Mouse (Mus musculus): ENCODE measurements around the gene Rps2.
A peak's percentile ranks its signal among the peaks of the same experiment; 100 is the strongest.
"Not testable (repeated sequence)": the region's sequence is repeated elsewhere in the genome, so short reads cannot be mapped to it uniquely, and the experiment has no call there.

The Rps2 gene

DNA sequence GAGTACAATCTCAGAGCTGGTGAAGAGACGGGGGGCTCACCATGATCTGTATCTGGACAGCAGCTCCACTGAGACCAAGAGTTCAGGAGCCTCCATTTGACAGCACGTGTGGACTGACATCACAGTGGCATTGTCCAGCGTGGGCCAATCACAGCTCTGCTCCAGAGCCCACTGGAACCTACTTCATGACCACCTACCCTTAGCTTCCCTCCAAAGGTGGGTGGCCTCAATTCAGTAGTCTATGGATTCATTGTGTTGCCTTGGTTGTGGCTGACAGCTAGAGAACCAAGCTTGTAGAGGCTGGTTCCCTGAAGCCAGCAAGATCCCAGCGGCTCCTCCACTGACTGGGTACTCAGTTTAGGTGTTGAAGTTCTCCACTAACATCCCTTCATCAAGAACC, at the start of gene Rps2, which contains the start of gene Rnf151:
Rps2 (plus strand) TSS at position 174 of the 400 bp plus-strand sequence.
Rnf151 (minus strand) TSS at position 121 of the 400 bp plus-strand sequence.
- DNase-seq: no peak

DNA sequence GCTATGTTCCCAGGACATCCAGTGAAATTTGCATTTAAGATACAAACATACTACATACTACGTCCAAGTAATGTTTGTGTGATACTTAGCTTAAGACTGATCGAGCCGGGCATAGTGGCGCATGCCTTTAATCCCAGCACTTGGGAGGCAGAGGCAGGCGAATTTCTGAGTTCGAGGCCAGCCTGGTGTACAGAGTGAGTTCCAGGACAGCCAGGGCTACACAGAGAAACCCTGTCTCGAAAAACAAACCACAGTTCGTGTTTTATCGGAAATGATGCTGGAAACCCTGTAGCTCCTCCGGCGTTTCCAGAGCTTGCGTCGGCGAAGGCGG, 48.7 kb upstream of the Rps2 start:
- not testable (repeated sequence) for DNase-seq

DNA sequence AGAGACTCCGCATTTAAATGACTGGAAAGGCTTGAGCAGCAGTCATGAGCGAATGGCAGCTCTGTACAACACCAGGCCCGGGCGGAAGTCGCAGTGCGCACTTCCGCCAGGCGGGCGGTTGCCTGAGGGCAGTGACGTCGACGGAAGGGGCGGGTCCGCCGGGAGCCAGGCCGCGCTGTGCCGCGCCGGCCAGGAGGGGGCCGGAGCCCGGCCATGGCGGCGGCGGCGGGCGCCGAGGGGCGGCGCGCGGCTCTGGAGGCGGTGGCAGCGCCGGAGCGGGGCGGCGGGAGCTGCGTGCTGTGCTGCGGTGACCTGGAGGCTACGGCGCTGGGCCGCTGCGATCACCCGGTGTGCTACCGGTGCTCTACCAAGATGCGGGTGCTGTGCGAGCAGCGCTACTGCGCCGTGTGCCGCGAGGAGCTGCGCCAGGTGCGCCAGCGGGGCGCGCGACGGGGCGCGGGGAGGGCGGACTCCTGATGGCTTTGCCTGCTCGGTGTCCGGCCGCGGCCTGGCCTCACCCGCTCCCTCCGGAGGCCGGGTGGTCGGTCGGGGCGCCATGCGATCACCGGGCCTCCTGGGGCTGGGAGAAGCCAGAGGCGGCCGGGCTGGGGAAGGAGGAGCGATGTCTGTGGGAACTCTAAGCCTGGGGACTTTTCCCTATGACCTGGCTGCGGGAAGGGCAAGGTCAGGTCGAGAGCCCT, 48.2 kb upstream of the Rps2 start, which contains the start of gene Zfp598:
Zfp598 (plus strand) TSS at position 143 of the 701 bp plus-strand sequence.
- peak; percentile 96 to 98 for DNase-seq

DNA sequence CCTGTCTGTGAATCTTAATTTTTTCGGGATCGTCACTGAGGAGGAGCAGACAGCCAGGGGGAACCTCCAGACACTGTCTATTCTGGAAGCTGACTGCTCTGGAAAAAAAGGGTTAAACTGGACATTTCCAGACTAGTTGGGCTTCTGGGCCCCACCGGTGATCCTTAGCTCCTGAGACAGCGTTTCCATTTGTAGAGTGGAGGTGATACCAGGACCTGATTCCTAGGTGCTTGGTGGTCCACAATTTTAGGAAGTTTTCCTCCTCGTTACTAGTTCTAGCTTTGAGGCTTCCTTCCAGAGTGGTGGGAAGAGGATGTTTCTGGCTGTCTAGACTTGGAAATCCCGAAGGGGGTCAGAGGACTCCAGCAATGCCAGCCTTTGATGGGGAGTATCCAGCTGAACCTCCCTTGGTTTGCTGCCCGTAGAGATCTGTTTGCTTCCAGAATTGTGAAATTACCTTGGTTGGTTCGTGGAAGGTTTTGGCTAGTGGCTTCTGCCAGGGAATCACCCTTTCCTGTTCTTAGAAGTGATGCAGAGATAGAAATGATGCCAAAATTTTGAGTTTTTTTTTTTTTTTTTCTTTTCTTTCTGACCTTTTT, 47.6 kb upstream of the Rps2 start:
- DNase-seq: peak in 1 of 2 experiments; percentile 12

DNA sequence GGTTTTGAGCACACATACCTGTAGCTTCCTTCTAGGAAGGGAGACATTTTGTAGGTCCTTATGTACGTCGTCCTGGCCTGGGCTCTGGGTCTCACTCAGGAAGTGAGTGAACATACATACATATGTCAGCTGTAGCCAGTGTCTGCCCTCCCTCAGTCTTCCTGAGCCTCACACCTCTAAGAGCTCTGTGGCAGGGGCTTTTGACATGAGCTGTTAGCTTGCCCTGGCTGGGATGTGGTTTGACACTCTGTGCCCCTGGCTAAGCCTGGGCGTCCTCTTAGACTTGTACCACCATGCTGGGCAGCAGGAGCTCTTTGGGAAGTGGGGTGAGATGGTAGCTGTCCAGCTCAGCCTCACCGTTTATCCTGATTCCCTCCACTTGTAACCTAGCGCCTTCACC, 46.6 kb upstream of the Rps2 start:
- no peak for DNase-seq

DNA sequence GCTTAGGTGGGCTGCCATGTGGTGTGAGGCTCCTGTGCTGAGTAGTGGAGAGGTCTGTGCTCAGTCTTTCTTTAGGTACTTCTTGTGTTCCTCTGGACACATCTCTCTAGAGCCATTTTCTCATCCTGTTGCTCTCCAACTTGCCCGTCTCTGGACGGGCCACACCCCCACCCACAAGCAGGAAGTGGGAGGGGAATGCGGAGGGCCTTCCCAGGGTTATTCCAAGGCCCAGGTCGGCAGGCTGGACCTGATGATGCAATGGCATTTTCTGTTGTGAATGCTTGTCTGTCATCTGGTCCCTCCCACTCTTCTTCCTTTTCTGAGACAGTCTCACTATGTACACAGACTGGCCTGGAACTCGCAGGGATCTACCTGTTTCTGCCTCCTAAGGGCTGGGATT, 45.8 kb upstream of the Rps2 start:
- peak in 1 of 2 experiments; percentile 10 for DNase-seq

DNA sequence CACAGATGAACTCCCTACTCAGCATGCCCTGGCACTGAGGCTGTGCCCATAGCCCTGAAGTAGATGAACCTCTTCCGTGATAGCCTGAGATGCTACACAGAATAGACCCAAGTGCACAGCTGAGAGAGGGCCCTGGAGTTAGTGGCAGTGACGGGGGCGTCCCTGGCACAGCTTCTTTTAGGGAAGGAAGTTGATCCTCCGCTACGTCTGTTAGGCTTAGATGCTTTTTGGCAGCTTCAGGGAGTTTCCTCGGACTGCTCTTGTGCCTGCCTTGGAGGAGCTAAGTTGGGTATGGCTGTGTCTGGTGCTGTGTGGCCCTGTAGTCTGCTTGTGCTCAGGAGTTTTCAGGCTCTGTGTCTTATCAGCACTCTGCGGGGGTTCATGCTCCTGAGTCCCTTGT, 43.6 kb upstream of the Rps2 start:
- peak in 1 of 2 experiments; percentile 15 for DNase-seq

DNA sequence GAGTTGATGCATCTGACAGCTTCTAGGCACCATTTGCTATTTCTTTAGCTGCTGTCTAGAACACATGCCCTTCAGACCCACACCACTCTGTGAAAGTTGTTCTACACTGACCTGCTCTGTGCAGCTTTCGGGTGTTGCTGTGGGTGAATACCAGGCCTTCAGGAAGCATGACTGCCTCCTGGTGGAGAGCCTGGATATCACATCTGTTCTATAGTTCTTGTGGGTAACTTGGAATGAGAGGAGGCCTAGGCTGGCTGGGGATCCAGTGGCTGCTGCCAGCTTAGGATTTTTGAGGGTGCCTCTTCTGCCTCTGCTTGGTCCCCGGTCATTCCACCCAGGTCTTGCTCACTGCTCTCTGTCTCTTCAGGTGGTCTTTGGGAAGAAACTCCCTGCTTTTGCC, 41.7 kb upstream of the Rps2 start:
- DNase-seq: peak; percentile 71 to 73

DNA sequence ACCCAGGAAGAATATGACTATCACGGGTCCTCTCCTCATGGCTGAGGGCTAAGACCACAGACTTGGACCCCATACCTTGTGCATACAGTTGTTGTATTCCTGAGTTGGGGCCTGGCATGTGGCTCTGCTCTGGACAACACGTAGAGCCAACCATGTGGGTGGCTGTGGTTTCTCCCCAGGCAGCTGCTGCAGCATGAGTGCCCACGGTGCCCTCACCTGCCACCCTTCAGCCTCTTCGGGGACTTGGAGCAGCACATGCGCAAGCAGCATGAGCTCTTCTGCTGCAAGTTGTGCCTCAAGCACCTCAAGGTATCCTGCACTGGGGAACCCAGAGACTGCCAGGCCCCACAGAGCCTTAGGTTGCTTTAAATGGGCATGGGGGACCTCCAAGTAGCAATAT, 41.0 kb upstream of the Rps2 start:
- DNase-seq: no peak

DNA sequence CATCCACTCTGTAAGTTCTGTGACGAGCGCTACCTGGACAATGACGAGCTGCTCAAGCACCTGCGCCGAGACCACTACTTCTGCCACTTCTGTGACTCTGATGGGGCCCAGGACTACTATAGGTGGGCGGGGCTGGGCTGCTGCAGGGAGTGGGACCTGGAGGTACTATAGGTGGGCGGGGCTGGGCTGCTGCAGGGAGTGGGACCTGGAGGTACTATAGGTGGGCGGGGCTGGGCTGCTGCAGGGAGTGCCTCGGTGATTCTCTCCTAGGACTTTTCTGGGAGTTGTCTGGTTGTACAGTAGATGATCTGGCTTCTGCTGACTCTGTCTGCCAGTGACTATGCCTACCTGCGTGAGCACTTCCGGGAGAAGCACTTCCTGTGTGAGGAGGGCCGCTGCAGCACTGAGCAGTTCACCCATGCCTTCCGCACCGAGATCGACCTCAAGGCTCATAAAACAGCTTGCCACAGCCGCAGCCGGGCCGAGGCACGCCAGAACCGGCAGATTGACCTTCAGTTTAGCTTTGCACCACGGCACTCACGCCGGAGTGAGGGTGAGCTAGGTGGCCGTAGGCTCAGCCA, 40.3 kb upstream of the Rps2 start:
- DNase-seq: peak in 1 of 2 experiments; percentile 2

DNA sequence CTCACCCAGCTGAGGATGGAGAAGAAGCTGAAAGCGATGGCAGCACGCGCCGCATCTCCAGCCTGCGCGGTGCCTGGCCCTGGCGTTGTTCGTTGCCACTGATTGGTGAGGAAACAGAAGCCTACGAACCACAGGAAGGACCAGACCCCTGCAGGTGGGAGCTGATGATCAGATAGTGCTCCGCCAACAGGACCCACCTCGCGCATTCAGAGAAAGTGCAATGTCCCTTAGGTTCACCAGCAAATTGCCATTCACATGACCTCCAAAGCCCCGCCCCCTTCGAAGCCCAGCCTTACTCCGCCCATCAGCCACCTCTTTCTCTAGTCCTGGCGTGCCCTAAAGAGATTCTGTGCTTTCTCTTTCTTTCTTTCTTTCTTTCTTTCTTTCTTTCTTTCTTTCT, 31.4 kb upstream of the Rps2 start:
- peak in 1 of 2 experiments; percentile 38 for DNase-seq

DNA sequence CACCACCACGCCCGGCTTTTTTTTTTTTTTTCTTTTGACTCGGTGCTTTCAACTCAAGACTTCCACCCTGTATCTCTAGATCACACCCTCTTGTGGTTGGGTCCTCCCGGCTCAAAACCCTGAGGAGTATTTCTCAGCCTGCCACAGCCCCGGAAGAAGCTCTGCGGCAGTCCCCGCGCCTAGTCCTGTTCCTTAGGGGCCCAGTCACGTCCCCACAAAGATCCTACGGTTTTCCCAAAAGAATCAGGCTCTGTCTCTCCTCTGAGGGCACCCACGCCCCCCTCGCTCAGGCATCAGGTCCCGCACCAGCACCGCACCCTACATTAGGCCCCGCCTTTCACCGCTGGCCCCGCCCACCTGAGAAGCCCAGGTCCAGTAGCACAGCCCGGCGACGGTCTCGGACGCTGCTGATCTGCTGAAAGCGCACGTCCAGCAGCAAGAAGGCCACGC, 30.7 kb upstream of the Rps2 start:
- DNase-seq: peak; percentile 53 to 54

DNA sequence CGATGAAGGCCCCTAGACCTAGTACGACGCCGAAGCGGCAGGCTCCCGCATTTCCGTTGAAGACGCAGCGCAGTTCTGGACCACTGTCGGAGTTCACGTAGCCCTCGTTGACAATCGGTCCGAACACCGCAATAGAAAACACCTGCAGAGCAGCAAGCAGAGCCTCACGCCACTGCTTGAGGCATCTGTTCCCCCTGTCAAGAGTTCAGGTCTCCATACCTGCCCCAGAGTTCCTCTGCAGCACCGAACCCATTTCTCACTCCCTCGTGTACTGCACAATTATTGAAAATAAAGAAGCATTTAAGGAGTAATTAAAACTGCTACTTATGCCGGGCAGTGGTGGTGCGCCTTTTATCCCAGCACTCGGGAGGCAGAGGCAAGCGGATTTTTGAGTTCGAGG, 30.3 kb upstream of the Rps2 start:
- no peak for DNase-seq

DNA sequence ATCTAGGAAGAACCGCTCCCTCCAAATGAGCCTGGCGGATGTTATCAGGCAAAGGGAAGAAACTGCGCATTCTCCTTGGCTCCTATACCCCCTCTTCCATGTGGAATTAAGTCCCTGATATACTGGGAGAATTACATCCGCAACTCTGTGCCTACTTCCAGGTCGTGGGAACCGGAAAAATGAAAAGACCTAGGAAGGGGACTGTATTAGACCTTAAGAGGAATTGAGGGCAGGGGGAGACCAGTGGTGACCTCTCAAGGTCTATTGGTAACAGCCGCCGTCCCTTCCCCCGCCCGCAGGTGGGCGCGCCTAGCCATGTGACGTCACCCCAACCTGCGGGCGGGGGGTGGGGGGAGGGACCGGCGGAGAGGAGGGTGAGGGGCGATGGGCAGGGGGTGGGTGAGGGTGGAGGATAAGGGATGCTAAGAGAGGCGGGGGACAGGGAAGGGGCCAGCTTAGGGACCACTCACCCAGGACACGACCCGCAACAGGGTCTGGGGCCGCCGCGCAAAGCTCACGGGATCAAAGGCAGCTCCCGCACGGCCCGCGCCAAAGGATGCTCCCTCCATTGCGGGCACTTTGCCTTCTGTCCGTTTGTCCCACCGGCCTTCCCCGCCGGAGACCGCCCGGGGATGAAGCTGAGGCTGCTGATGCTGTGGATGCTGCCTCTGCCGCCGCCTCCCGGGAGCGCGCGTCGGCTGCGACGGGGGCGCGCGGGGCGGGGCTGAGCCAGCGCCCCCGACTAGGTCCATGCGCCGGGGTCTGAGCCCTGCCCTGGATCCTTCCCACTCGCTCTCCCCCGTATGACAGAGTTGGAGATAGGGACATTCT, 28.4 kb upstream of the Rps2 start, which contains the start of gene Syngr3:
Syngr3 (minus strand) TSS at position 705 of the 831 bp plus-strand sequence.
- peak; percentile 53 to 76 for DNase-seq

DNA sequence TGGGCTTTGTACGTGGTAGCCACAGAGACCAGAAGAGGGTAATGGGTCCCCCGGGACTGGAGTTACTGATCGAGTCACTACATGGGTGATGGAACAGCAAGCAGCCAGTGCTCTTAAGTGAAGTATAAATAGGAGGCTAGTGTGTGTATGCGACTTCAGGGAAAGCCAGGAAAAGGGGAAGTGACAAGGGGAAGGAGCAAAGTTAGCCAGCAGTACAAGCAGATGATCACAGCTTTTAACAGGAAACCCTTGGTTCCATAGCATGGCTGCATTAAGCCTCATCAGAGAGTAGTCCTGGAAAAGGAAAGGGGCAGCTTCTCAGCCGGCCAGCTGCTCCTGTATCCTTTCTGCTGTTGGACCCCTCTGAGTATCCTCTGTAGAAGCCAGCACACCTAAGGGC, 25.5 kb upstream of the Rps2 start:
- no peak for DNase-seq

DNA sequence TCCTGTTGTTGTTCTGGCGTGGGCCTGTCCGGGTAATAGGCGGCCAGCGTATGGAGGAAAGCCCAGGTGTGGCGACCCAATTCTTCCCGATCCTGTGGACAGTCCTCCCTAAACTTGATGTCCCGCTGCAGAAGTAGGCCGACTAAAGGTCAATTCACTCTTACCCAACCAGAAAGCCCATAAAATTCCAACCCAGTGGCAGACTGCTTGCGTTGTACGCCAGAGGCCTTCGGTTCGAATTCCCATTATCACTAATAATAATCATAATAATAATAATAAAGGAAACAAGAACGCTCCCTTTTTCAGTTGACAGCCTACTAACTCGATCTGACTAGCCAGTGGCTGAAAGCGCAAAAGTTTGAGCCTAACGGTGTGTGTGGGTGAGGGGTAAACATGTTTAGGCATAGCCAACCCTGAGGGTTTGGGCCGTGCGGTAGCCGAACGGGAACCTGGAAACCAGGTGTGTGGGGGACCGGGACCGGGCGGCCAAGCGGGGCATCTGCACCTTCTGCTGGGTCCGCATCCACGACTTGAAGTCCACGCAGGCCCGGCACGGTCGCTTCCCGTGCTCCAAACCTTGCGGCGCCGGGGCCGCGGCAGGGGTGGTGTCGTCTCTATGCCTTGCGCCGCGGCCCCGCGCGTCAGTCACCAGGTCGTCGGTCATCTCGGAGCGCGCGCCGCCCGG, 22.4 kb upstream of the Rps2 start:
- DNase-seq: no peak

DNA sequence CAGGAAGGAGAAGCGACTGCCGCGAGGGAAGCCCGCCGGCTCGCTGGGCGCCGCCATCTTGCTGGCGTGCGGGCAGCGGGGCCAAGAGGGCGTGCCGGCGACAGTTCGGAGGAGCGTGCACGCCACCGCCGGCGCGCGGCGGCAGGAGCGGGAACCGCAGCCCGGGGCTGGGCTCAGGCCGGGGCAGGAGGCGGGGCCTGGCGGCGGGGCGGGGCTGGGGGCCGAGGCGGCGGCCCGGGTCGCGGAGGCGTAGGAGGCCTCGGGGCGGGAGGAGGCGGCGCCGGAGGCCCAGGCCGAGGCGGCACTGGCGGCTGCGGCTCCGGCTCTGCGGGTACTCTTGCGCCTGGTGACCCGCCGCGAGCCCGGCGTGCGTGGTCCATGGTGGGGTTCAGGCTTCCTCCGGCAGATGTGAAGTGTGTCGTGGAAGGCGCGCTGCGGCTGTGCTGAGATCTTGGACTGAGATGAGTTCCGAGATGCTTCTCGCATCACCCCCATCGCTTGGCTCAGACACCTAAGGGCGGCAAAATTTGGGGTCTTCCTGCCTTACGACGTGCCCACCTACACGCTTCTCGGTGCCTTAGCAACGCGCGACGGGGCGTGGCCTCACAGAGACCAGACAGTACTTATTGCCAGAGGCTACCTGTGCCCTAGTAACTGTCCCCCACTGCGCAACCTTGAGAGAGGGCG, 21.8 kb upstream of the Rps2 start, which contains the start of the genes Gfer and Noxo1:
Gfer (minus strand) TSS at position 146 of the 687 bp plus-strand sequence.
Noxo1 (plus strand) TSS at position 224 of the 687 bp plus-strand sequence.
- peak; percentile 89 to 91 for DNase-seq

DNA sequence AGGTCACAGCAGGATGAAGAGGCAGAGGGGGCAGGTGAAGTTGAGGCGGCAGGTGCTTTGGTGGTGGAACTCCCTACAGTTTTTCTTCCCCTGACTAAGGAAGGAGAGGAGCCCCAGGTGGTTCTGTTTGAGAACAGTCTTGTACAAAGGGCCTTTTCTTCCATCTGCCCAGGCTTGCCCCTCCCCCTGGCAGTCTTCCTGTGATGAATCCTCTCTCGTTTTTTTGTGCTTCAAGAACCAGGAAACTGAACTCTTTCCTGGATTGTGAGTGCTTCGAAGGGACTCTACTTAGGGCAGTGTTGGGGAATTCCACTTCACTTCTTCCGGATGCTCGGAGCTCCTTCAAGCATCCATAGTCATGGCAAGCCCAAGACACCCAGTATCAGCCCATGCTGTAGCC, 19.9 kb upstream of the Rps2 start:
- DNase-seq: no peak

DNA sequence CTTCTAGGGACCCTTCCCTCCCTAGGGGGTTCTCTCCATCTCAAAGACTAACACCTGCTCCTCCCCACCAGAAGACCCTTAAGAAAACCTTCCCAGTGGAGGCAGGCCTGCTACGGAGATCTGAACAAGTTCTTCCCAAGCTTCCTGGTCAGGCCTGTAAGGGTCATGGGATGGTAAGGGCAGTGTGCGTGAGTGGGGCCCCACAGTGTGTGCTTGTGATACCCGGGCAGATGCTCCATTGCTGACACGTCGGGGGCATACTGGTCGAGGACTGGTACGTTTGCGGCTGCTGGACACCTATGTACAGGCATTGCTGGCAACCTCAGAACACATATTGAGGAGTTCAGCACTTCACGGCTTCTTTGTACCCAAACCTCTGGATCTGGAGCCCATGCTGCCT, 19.2 kb upstream of the Rps2 start:
- no peak for DNase-seq

DNA sequence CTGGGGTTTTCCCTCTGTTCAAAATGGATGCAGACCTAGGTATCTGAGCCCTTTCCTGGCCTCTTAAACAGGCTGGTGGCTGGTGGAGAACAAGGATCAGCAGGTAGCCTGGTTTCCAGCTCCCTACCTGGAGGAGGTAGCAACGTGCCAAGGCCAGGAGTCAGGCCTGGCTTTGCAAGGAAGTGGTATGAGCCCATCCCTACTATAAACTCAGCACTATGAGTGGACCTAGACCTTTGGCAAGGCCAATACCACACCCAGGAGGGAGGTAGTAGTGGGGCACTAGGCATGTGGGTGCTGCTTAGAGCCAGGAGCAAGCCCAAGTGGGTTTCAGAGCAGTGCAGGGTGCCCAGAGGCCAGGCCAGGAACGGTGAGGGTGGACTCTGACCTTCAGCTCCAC, 18.4 kb upstream of the Rps2 start:
- no peak for DNase-seq

DNA sequence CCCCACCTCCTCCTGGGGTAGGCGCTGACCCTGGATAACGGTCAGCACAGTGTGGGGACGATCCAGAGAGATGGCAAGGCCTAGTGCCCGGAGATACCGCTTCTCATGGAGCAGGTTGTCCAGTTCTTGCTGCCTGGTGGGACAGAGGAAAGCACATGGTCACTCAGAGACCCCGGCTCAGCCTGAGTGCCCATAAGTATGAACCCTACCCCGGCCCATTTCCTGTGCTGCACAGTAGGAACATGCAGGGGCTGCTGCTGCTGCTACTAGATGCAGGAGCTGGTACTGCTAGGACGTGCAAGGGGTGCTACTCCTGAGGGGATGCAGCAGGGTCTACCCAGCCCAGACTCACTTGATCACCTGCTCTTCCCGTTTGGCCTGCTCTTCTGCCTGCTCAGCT, 16.7 kb upstream of the Rps2 start:
- DNase-seq: no peak

DNA sequence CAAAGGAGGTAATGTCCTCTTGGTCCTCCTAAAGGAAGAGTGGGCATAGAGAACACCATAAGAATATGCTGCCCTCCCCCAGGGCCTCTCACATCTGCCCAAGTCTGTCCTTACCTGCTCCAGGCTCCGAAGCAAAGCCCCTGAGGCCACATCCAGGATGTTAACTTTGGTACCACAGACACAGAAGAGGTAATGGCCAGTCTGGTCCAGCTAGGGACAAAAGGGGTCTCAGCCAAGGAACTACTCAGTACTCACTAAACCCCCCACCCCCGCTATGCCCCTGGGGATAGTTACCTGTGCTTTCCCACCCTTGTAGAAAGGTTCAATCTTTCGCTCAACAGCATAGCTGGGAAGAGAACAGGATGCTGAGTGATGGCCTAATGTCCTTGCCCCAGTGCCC, 12.1 kb upstream of the Rps2 start:
- peak in 1 of 2 experiments; percentile 3 for DNase-seq
